In genomic region chr7:56534856-56535255, GRCm38 (mm10) we compare ENCODE assay signal across 25 mouse cellular contexts.
"Had no signal": no experiment of that assay in that cellular context is flagged by ENCODE, and none has a peak within 500 bp of the region (broad histone marks: within the 10 kb centered on the region; RNA-seq: fewer than 3 reads in every experiment).

No protein-coding gene starts in this region.

- H3K9ac ChIP-seq: heart, embryonic 13.5 days; heart, embryonic 15.5 days; hindbrain, embryonic 13.5 days; hindbrain, embryonic 15.5 days; limb, embryonic 12.5 days; limb, embryonic 15.5 days; liver, embryonic 13.5 days had no signal

- H3K27me3 ChIP-seq: heart, embryonic 13.5 days; heart, embryonic 15.5 days; hindbrain, embryonic 13.5 days; hindbrain, embryonic 15.5 days; limb, embryonic 12.5 days; limb, embryonic 15.5 days; liver, embryonic 13.5 days had no signal

- H3K4me2 ChIP-seq: heart, embryonic 11.5 days; heart, embryonic 13.5 days; heart, embryonic 15.5 days; hindbrain, embryonic 13.5 days; hindbrain, embryonic 15.5 days; limb, embryonic 12.5 days; limb, embryonic 15.5 days; liver, embryonic 11.5 days; liver, embryonic 13.5 days had no signal

- H3K9me3 ChIP-seq: heart, embryonic 13.5 days; heart, embryonic 15.5 days; hindbrain, embryonic 13.5 days; hindbrain, embryonic 15.5 days; limb, embryonic 12.5 days; limb, embryonic 15.5 days; liver, embryonic 13.5 days had no signal

- H3K27ac ChIP-seq: gastrocnemius, adult 2 months; heart, adult 2 months; heart, embryonic 13.5 days; heart, embryonic 15.5 days; hindbrain, embryonic 13.5 days; hindbrain, embryonic 15.5 days; hindbrain, postnatal 0 days; layer of hippocampus, adult 2 months; left cerebral cortex, adult 2 months; limb, embryonic 12.5 days; limb, embryonic 15.5 days; liver, embryonic 13.5 days had no signal

- ATAC-seq: hindbrain, postnatal 0 days had no signal

- H3K4me1 ChIP-seq: heart, embryonic 13.5 days; heart, embryonic 15.5 days; hindbrain, embryonic 13.5 days; hindbrain, embryonic 15.5 days; limb, embryonic 12.5 days; limb, embryonic 15.5 days; liver, embryonic 13.5 days had no signal

- DNase-seq: gastrocnemius, adult 2 months; gastrocnemius, postnatal 10 days; gastrocnemius, postnatal 36 days; heart, adult 11 months; heart, adult 2 months; heart, postnatal 14 days; heart, postnatal 36 days; kidney, adult 18-20 months; kidney, adult 8-10 months; kidney, postnatal 10 days; kidney, postnatal 25 days; kidney, postnatal 4 days; left cerebral cortex, postnatal 4 days; liver, embryonic 13.5 days had no signal

- H3K36me3 ChIP-seq: heart, embryonic 13.5 days; heart, embryonic 15.5 days; hindbrain, embryonic 13.5 days; hindbrain, embryonic 15.5 days; limb, embryonic 12.5 days; limb, embryonic 15.5 days; liver, embryonic 13.5 days had no signal

- H3K4me3 ChIP-seq: gastrocnemius, adult 2 months; heart, adult 2 months; heart, embryonic 13.5 days; heart, embryonic 15.5 days; hindbrain, embryonic 13.5 days; hindbrain, embryonic 15.5 days; layer of hippocampus, adult 2 months; left cerebral cortex, adult 2 months; limb, embryonic 12.5 days; limb, embryonic 15.5 days; liver, embryonic 13.5 days had no signal
